Mouse (Mus musculus) lung, postnatal 14 days (tissue): ENCODE measurements at regions not wholly inside any gene's neighbourhood (a gene's known extent, or its start where the extent isn't known, plus 50 kb on each side); places are given as distances from the start of the nearest gene placed in this dataset.

Source experiments
- DNase-seq: peaks from one replicate; pipeline ENCODE4 v3.0.0; 2021

GRCm38 (mm10) chr1:43633246-43633645, 97.2 kb upstream of the 1500015O10Rik start:
- no peak for DNase-seq

- peak; percentile 30 for DNase-seq
Observed at GRCm38 (mm10) chr1:43635718-43636117, 94.7 kb upstream of the 1500015O10Rik start.

- DNase-seq: no peak
Observed at GRCm38 (mm10) chr1:43637956-43638355, 92.4 kb upstream of the 1500015O10Rik start.

GRCm38 (mm10) chr1:43672031-43672430, 58.4 kb upstream of the 1500015O10Rik start:
- no peak for DNase-seq
